Mouse (Mus musculus) urinary bladder, postnatal 14 days (tissue): ENCODE data around the gene Brix1.
"Not testable (repeated sequence)": the region's sequence is repeated elsewhere in the genome, so short reads cannot be mapped to it uniquely, and the experiment has no call there.

Source experiments
- DNase-seq: peaks from one replicate; pipeline ENCODE4 v3.0.0; 2021; ENCODE audit warnings: low spot score

The Brix1 gene

GRCm38 (mm10) chr15:10485484-10486364, at the start of gene Brix1, which contains the start of gene Rad1:
Gene Brix1, minus strand, starts transcription at chr15:10485947.
Gene Rad1, plus strand, starts transcription at chr15:10486018.
- DNase-seq: peak; percentile 94

- no peak for DNase-seq
Observed at GRCm38 (mm10) chr15:10534591-10534990, 48.8 kb upstream of the Brix1 start.

- not testable (repeated sequence) for DNase-seq
Observed at GRCm38 (mm10) chr15:10533361-10533760, 47.6 kb upstream of the Brix1 start.

GRCm38 (mm10) chr15:10531352-10531751, 45.6 kb upstream of the Brix1 start:
- DNase-seq: no peak

GRCm38 (mm10) chr15:10525896-10526295, 40.1 kb upstream of the Brix1 start:
- no peak for DNase-seq

GRCm38 (mm10) chr15:10515166-10515565, 29.4 kb upstream of the Brix1 start:
- no peak for DNase-seq

GRCm38 (mm10) chr15:10506099-10506498, 20.4 kb upstream of the Brix1 start:
- DNase-seq: peak; percentile 31

- peak; percentile 52 for DNase-seq
Observed at GRCm38 (mm10) chr15:10500838-10501719, 15.3 kb upstream of the Brix1 start.

- no peak for DNase-seq
Observed at GRCm38 (mm10) chr15:10500035-10500434, 14.3 kb upstream of the Brix1 start.

GRCm38 (mm10) chr15:10499593-10499992, 13.8 kb upstream of the Brix1 start:
- DNase-seq: no peak

- DNase-seq: not testable (repeated sequence)
Observed at GRCm38 (mm10) chr15:10496696-10497095, 10.9 kb upstream of the Brix1 start.

- DNase-seq: no peak
Observed at GRCm38 (mm10) chr15:10495944-10496343, 10.2 kb upstream of the Brix1 start.

GRCm38 (mm10) chr15:10490101-10490500, 4.4 kb upstream of the Brix1 start:
- DNase-seq: no peak

GRCm38 (mm10) chr15:10487246-10487645, 1.5 kb upstream of the Brix1 start:
- no peak for DNase-seq

GRCm38 (mm10) chr15:10486365-10486839, 655 bp upstream of the Brix1 start:
- no peak for DNase-seq

- DNase-seq: no peak
Observed at GRCm38 (mm10) chr15:10470941-10471340, 14.8 kb downstream of the Brix1 start.

GRCm38 (mm10) chr15:10470151-10470831, 15.5 kb downstream of the Brix1 start, which contains the start of gene Dnajc21:
Gene Dnajc21, minus strand, starts transcription at chr15:10470516.
- peak; percentile 89 for DNase-seq

GRCm38 (mm10) chr15:10469641-10470150, 16.1 kb downstream of the Brix1 start:
- DNase-seq: peak; percentile 14

- no peak for DNase-seq
Observed at GRCm38 (mm10) chr15:10468761-10469160, 17.0 kb downstream of the Brix1 start.

- no peak for DNase-seq
Observed at GRCm38 (mm10) chr15:10464678-10465077, 21.1 kb downstream of the Brix1 start.

GRCm38 (mm10) chr15:10463555-10463954, 22.2 kb downstream of the Brix1 start:
- DNase-seq: no peak

- DNase-seq: peak; percentile 9
Observed at GRCm38 (mm10) chr15:10460986-10461385, 24.8 kb downstream of the Brix1 start.
